Mouse (Mus musculus) ES-E14 (cell line): ENCODE measurements around the gene Lrrn2.

Experiments
- CHD2 ChIP-seq: IDR thresholded peaks from 2 replicates; pipeline ENCODE4 v1.6.1; 2014; ENCODE audit warnings: mild to moderate bottlenecking, low read depth, low read length, inconsistent platforms
- HCFC1 ChIP-seq: IDR thresholded peaks from 2 replicates; pipeline ENCODE4 v1.6.1; 2012; ENCODE audit warnings: low read length, inconsistent platforms, borderline replicate concordance; ENCODE audit not compliant: insufficient read depth
- MAFK ChIP-seq: IDR thresholded peaks from 2 replicates; pipeline ENCODE4 v1.6.1; 2014; ENCODE audit warnings: mild to moderate bottlenecking, low read depth, low read length, inconsistent platforms; ENCODE audit not compliant: insufficient read depth
- ZC3H11A ChIP-seq: IDR thresholded peaks from 2 replicates; pipeline ENCODE4 v1.6.1; 2012; ENCODE audit warnings: low read depth, mild to moderate bottlenecking, inconsistent platforms, low read length, borderline replicate concordance
- ZNF384 ChIP-seq: IDR thresholded peaks from 2 replicates; pipeline ENCODE4 v1.6.1; 2012; ENCODE audit warnings: low read depth, low read length, inconsistent platforms

DNA sequence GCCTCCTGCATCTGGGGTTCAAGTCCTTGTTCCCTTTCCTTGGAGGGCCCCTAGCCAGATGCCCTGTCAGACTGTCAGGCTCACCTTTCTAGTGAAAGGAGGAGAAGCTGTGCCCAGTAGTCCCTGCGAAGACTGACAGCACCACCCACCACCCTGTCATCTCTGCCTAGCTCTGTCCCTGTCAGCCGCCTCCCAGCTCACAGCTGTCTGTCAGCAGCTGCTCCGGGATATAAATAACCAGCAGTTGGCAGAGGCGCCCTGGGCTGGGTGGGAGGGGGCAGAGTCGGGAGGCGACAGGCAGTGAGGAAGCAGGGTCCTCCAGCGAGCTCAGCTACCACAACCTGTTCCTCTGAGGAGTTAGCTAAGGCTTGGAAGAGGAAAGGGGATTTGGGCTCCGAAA lies 26.8 kb upstream of the Lrrn2 start:
- TF ChIP-seq ZC3H11A (no peak), MAFK (no peak), ZNF384 (no peak), CHD2 (no peak), HCFC1 (no peak)
